Mouse (Mus musculus) ES-Bruce4 (cell line): Measurements from ENCODE around the gene 4930452B06Rik.

Source experiments
- CTCF ChIP-seq: IDR thresholded peaks from one replicate; pipeline ENCODE4 v1.8.1; 2011; ENCODE audit warnings: low read depth, low read length
- POLR2A ChIP-seq: IDR thresholded peaks from one replicate; pipeline ENCODE4 v1.8.1; 2011; ENCODE audit warnings: low read length; ENCODE audit not compliant: insufficient read depth

- TF ChIP-seq CTCF (no peak), POLR2A (no peak)
Measured at GRCm38 (mm10) chr14:8475851-8476250, 190.2 kb downstream of the 4930452B06Rik start.
